Mouse (Mus musculus) spleen, postnatal 0 days (tissue): ENCODE results near the gene Ostm1. TPM values are rescaled to one million over a fixed set of nuclear protein-coding genes. Genes with fewer than 3 reads are reported as not detected.

ENCODE experiments used
- polyA plus RNA-seq: library from polyadenylated mRNA; unstranded; fragments of >200 nt; fragmentation: Nextera tagmentation; extraction: Ambion mirVana; gene quantifications from 2 replicates; pipeline ENCODE4 v1.2.1, GENCODE M21; 2015

The Ostm1 gene
- polyA plus RNA-seq: 18.1 and 18.9 TPM in 2 replicates

GRCm38 (mm10) chr10:42583157-42583872, at the start of gene Ostm1, which contains the start of gene Nr2e1:
Ostm1 (plus strand) TSS chr10:42583822.
Nr2e1 (minus strand) TSS chr10:42583632.

Other genes starting within 250 kb of the Ostm1 start
- gene Afg1l, start 105.3 kb upstream of the Ostm1 start, polyA plus RNA-seq: 2.0 and 2.1 TPM in 2 replicates
- gene Snx3, start 81.8 kb upstream of the Ostm1 start, polyA plus RNA-seq: 313 and 323 TPM in 2 replicates
- not detected in 2 replicates for gene Nr2e1, start 190 bp upstream of the Ostm1 start, polyA plus RNA-seq
- 11.1 and 12.4 TPM in 2 replicates for gene Sec63, start 177.7 kb downstream of the Ostm1 start, polyA plus RNA-seq